Mouse (Mus musculus): ENCODE measurements at regions not wholly inside any gene's neighbourhood (a gene's known extent, or its start where the extent isn't known, plus 50 kb on each side); places are given as distances from the start of the nearest gene placed in this dataset.

GRCm38 (mm10) chr4:124146135-124146534, 228.3 kb upstream of the 4930535I16Rik start:
- in situ Hi-C loops (cut with MboI; ENCODE audit: low pct_ligation_motif_present, low pct_unique_long_range_greater_than_20kb, low sequenced_read_pairs): loop anchor here (25.0 kb wide), 1 partner anchor 184 kb away; no protein-coding TSS in a partner anchor

DNA sequence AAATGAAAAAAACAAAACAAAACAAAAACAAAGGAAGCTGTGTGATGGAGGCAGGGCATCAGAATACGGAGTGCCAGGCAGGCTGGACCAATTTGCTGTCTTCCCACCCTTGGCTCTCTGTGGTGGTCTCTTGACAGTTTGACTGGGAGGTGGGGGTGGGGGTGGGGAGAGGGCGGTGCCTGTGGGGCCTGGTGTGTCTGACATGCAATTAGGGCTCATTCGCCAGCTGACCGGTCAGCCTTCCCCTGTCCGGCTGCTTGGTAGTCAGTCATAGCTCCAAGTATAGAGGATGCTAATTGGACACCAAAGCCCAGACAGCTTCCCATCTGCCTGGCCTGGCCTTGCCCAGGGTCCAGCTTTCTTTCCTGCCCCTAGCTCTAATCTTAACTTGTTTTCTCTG, 225.8 kb upstream of the 4930535I16Rik start:
- Histone ChIP-seq H3K4me3 (replicated peaks in 1 of 3; ENCODE audit: low read depth in 2 of 3, low read length in 2 of 3, poor library complexity in 1 of 3) (no peak overlapping the region), H3K4me2 (ENCODE audit: insufficient read depth, low read depth, poor library complexity, severe bottlenecking) (no peak overlapping the region), H3K36me3 (replicated peaks in 1 of 2; ENCODE audit: control insufficient read depth in 1 of 2, insufficient read depth in 1 of 2, low read length in 1 of 2) (no peaks in the 10 kb centered on the region), H3K27me3 (replicated peaks) (peaks cover 81% of the 10 kb centered on the region), H3K79me2 (replicated peaks; ENCODE audit: control insufficient read depth, extremely low read depth, insufficient read depth, poor library complexity, severe bottlenecking) (no peaks in the 10 kb centered on the region), H3K9me3 (replicated peaks; ENCODE audit: low read length) (peaks cover 2% of the 10 kb centered on the region), H3K9ac (ENCODE audit: insufficient read depth, low read depth) (no peak overlapping the region), H3K4me1 (ENCODE audit: control insufficient read depth in 1 of 2, insufficient read depth in 2 of 2) (no peaks in the 10 kb centered on the region), H3K27ac (ENCODE audit: insufficient read depth, low read depth) (no peak overlapping the region)
- dilution Hi-C loops (cut with MboI; ENCODE audit: extremely low pct_ligation_motif_present, extremely low pct_unique_long_range_greater_than_20kb, low sequenced_read_pairs) (no loop called here), in situ Hi-C loops (cut with MboI; ENCODE audit: low pct_ligation_motif_present, low pct_unique_long_range_greater_than_20kb, low sequenced_read_pairs) (loop anchor here (25.0 kb wide), 1 partner anchor 181 kb away; no protein-coding TSS in a partner anchor)
- DNase-seq (ENCODE audit: extremely low read depth): no peak
- TF ChIP-seq ZNF384 (IDR thresholded peaks at IDR 0.05; ENCODE audit: low read depth, low read length) (no peak), ETS1 (conservative IDR thresholded peaks at IDR 0.05; ENCODE audit: low read depth, low read length) (no peak), SIN3A (IDR thresholded peaks at IDR 0.05; ENCODE audit: low read length) (no peak), E2F4 (IDR thresholded peaks at IDR 0.05; ENCODE audit: insufficient replicate concordance, low read depth, low read length) (no peak), POLR2AphosphoS2 (IDR thresholded peaks at IDR 0.05; ENCODE audit: low read depth, low read length) (no peak), GABPA (IDR thresholded peaks at IDR 0.05; ENCODE audit: insufficient replicate concordance, low read depth, low read length) (no peak), HCFC1 (IDR thresholded peaks at IDR 0.05; ENCODE audit: low read depth, low read length) (no peak), TBP (conservative IDR thresholded peaks at IDR 0.05; ENCODE audit: low read depth, low read length) (no peak)

More at GRCm38 (mm10) chr4:124146135-124146534, 228.3 kb upstream of the 4930535I16Rik start:
- no peak overlapping the region for H3K27ac ChIP-seq (ENCODE audit: insufficient read depth, low read depth)
- dilution Hi-C loops (cut with MboI; ENCODE audit: extremely low pct_ligation_motif_present, extremely low pct_unique_long_range_greater_than_20kb, low sequenced_read_pairs): no loop called here
- H3K4me2 ChIP-seq (ENCODE audit: insufficient read depth, low read depth, poor library complexity, severe bottlenecking): no peak overlapping the region
- no peaks in the 10 kb centered on the region for H3K79me2 ChIP-seq (replicated peaks; ENCODE audit: control insufficient read depth, extremely low read depth, insufficient read depth, poor library complexity, severe bottlenecking)
- no peaks in the 10 kb centered on the region for H3K4me1 ChIP-seq (ENCODE audit: control insufficient read depth in 1 of 2, insufficient read depth in 2 of 2)
- H3K9ac ChIP-seq (ENCODE audit: insufficient read depth, low read depth): no peak overlapping the region
- no peak for DNase-seq (ENCODE audit: extremely low read depth)
- H3K27me3 ChIP-seq (replicated peaks): peaks cover 84% of the 10 kb centered on the region
- H3K9me3 ChIP-seq (replicated peaks; ENCODE audit: low read length): peaks cover 2% of the 10 kb centered on the region
- TF ChIP-seq IRF4 (IDR thresholded peaks at IDR 0.05; ENCODE audit: low read depth, low read length) (no peak), ZC3H11A (IDR thresholded peaks at IDR 0.05; ENCODE audit: low read depth, low read length) (no peak), JUN (IDR thresholded peaks at IDR 0.05; ENCODE audit: insufficient read depth, low read depth, low read length) (no peak)
- no peak overlapping the region for H3K4me3 ChIP-seq (replicated peaks in 1 of 3; ENCODE audit: low read depth in 2 of 3, low read length in 2 of 3, poor library complexity in 1 of 3)
- H3K36me3 ChIP-seq (replicated peaks in 1 of 2; ENCODE audit: control insufficient read depth in 1 of 2, insufficient read depth in 1 of 2, low read length in 1 of 2): no peaks in the 10 kb centered on the region

DNA sequence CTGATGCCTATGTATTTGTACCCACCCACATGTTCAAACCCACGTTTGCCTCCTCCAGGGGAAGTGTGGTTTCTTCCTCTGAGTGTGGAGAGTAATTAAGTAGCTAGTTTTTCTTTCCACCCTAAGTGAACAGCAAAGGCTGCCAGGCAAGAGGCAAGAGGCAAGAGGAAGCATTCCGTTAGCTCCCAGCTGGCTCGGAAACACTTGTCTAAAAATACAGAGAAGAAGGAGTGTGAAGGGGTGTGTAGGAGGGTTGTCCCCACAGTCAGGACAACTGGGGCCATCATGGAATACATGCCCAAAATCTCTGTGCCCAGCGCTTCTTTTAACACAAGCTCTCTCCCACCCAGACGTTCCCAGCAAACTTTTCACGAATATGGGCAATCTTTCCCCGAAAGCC, 225.4 kb upstream of the 4930535I16Rik start:
- H3K4me3 ChIP-seq (replicated peaks in 1 of 3; ENCODE audit: low read depth in 2 of 3, low read length in 2 of 3, poor library complexity in 1 of 3): no peak overlapping the region
- in situ Hi-C loops (cut with MboI; ENCODE audit: low pct_ligation_motif_present, low pct_unique_long_range_greater_than_20kb, low sequenced_read_pairs): loop anchor here (25.0 kb wide), 1 partner anchor 181 kb away; no protein-coding TSS in a partner anchor
- no peaks in the 10 kb centered on the region for H3K79me2 ChIP-seq (replicated peaks; ENCODE audit: control insufficient read depth, extremely low read depth, insufficient read depth, poor library complexity, severe bottlenecking)
- no peak overlapping the region for H3K9ac ChIP-seq (ENCODE audit: insufficient read depth, low read depth)
- H3K27me3 ChIP-seq (replicated peaks): peaks cover 80% of the 10 kb centered on the region
- peaks cover 2% of the 10 kb centered on the region for H3K9me3 ChIP-seq (replicated peaks; ENCODE audit: low read length)
- H3K27ac ChIP-seq (ENCODE audit: insufficient read depth, low read depth): no peak overlapping the region
- no peak overlapping the region for H3K4me2 ChIP-seq (ENCODE audit: insufficient read depth, low read depth, poor library complexity, severe bottlenecking)
- no peak for TF ChIP-seq KAT2A (IDR thresholded peaks at IDR 0.05; ENCODE audit: insufficient replicate concordance, low read length)
- no peak for TF ChIP-seq HCFC1 (IDR thresholded peaks at IDR 0.05; ENCODE audit: low read depth, low read length)
- TF ChIP-seq SMC3 (IDR thresholded peaks at IDR 0.05; ENCODE audit: low read depth, low read length): no peak
- no peak for TF ChIP-seq JUN (IDR thresholded peaks at IDR 0.05; ENCODE audit: insufficient read depth, low read depth, low read length)
- TF ChIP-seq IRF4 (IDR thresholded peaks at IDR 0.05; ENCODE audit: low read depth, low read length): no peak
- TF ChIP-seq CHD1 (IDR thresholded peaks at IDR 0.05; ENCODE audit: low read depth, low read length): no peak
- TF ChIP-seq MAZ (IDR thresholded peaks at IDR 0.05; ENCODE audit: low read depth, low read length): no peak
- no peak for TF ChIP-seq MAFK (IDR thresholded peaks at IDR 0.05; ENCODE audit: insufficient replicate concordance, low read length)
- no peak for TF ChIP-seq JUND (conservative IDR thresholded peaks at IDR 0.05; ENCODE audit: low read depth, low read length)
- TF ChIP-seq PAX5 (IDR thresholded peaks at IDR 0.05; ENCODE audit: low read length): no peak
- TF ChIP-seq POLR2A (IDR thresholded peaks at IDR 0.05; ENCODE audit: low read depth, low read length): no peak
- TF ChIP-seq BHLHE40 (IDR thresholded peaks at IDR 0.05; ENCODE audit: low read depth, low read length): no peak
- TF ChIP-seq EP300 (IDR thresholded peaks at IDR 0.05; ENCODE audit: low read length): no peak
- TF ChIP-seq SIN3A (IDR thresholded peaks at IDR 0.05; ENCODE audit: low read length): no peak
- TF ChIP-seq CHD2 (IDR thresholded peaks at IDR 0.05; ENCODE audit: low read length): no peak
- TF ChIP-seq MEF2A (IDR thresholded peaks at IDR 0.05; ENCODE audit: borderline replicate concordance, low read depth, low read length): no peak
- H3K4me1 ChIP-seq (ENCODE audit: control insufficient read depth in 1 of 2, insufficient read depth in 2 of 2): no peaks in the 10 kb centered on the region
- H3K36me3 ChIP-seq (replicated peaks in 1 of 2; ENCODE audit: control insufficient read depth in 1 of 2, insufficient read depth in 1 of 2, low read length in 1 of 2): no peaks in the 10 kb centered on the region
- dilution Hi-C loops (cut with MboI; ENCODE audit: extremely low pct_ligation_motif_present, extremely low pct_unique_long_range_greater_than_20kb, low sequenced_read_pairs): no loop called here
- DNase-seq (ENCODE audit: extremely low read depth): no peak

All from CH12.LX (cell line).